Mouse (Mus musculus): ENCODE results near the gene Nid1.
"Not testable (repeated sequence)": the region's sequence is repeated elsewhere in the genome, so short reads cannot be mapped to it uniquely, and the experiment has no call there.

Nid1 gene

GRCm38 (mm10) chr13:13454249-13454648 lies 16.9 kb downstream of the Nid1 start:
- not testable (repeated sequence) for DNase-seq

GRCm38 (mm10) chr13:13455632-13456492 lies 18.5 kb downstream of the Nid1 start:
- DNase-seq: not testable (repeated sequence)

GRCm38 (mm10) chr13:13458138-13458737 lies 20.9 kb downstream of the Nid1 start:
- DNase-seq: no peak

- DNase-seq: no peak
These were observed 23.3 kb downstream of the Nid1 start for GRCm38 (mm10) chr13:13460521-13461138.

GRCm38 (mm10) chr13:13461446-13462192 lies 24.3 kb downstream of the Nid1 start:
- DNase-seq: no peak

GRCm38 (mm10) chr13:13463949-13464348 lies 26.6 kb downstream of the Nid1 start:
- no peak for DNase-seq

- DNase-seq: not testable (repeated sequence)
These were observed 29.9 kb downstream of the Nid1 start for GRCm38 (mm10) chr13:13467249-13467648.

GRCm38 (mm10) chr13:13468513-13468912 lies 31.2 kb downstream of the Nid1 start:
- no peak for DNase-seq

GRCm38 (mm10) chr13:13471334-13471757 lies 34.0 kb downstream of the Nid1 start:
- DNase-seq: no peak

- DNase-seq: not testable (repeated sequence)
These were observed 37.1 kb downstream of the Nid1 start for GRCm38 (mm10) chr13:13474464-13474863.

- no peak for DNase-seq
These were observed 37.6 kb downstream of the Nid1 start for GRCm38 (mm10) chr13:13474991-13475390.

GRCm38 (mm10) chr13:13476568-13476967 lies 39.2 kb downstream of the Nid1 start:
- DNase-seq: no peak

GRCm38 (mm10) chr13:13477046-13477445 lies 39.7 kb downstream of the Nid1 start:
- no peak for DNase-seq

- no peak for DNase-seq
These were observed 42.6 kb downstream of the Nid1 start for GRCm38 (mm10) chr13:13479986-13480385.

- DNase-seq: no peak
These were observed 43.7 kb downstream of the Nid1 start for GRCm38 (mm10) chr13:13481033-13481432.

- no peak for DNase-seq
These were observed 44.7 kb downstream of the Nid1 start for GRCm38 (mm10) chr13:13481875-13482674.

- no peak for DNase-seq
These were observed 47.0 kb downstream of the Nid1 start for GRCm38 (mm10) chr13:13484351-13484751.

GRCm38 (mm10) chr13:13484883-13485282 lies 47.5 kb downstream of the Nid1 start:
- DNase-seq: no peak

GRCm38 (mm10) chr13:13485682-13486081 lies 48.3 kb downstream of the Nid1 start:
- no peak for DNase-seq

- DNase-seq: no peak
These were observed 50.5 kb downstream of the Nid1 start for GRCm38 (mm10) chr13:13487851-13488250.

- no peak for DNase-seq
These were observed 52.5 kb downstream of the Nid1 start for GRCm38 (mm10) chr13:13489861-13490260.

- DNase-seq: no peak
These were observed 54.8 kb downstream of the Nid1 start for GRCm38 (mm10) chr13:13492151-13492550.

Data from kidney, adult 18-20 months (tissue).